In the genomic region with DNA sequence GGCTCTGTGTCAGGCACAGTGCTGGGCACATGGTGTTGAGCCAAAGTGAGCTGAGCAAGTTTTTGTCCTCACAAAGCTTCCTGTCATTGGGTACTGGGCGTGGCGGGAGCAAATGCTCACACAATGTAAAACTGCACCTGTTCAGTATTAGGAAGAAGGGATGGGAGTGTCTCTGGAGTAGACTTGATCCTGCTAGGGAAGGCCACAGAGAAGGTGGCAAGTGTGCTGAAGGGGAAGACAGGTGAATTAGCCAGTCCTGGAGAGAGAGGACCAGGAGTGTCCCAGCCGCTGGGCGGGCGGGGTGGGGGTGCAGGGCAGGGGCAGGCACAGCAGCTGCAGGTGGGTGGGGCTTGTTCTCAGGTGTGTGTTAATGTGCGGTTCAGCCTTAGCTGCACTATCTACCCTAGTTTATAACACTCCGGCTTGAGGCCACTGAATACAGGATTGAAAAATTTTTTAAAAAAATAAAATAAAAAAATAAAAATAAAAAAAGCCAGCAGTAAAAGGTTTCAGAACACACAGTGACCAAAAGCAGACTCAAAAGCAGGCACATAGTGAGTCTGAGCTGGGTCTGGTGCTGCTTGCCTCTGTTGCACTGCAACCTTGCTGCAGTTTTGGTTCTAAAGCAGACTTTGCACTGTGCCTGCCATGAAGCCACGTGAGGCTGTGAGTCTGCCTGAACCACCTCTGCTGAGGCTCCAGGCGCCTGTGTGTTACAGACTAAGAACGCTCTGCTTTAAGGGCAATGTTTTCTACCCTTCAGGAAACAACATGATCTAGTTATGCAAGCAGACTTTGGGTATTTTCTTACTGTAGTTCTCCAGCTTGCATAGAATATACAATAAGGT, we compare ENCODE assay signal across 14 mouse cellular contexts. TPM values are rescaled to one million over a fixed set of nuclear protein-coding genes. Genes with fewer than 3 reads are reported as not detected.
DNase-seq lines count a peak whose midpoint lies in the region; ATAC-seq and TF ChIP-seq lines count a peak whose summit lies in the region.
"Had no signal": no experiment of that assay in that cellular context is flagged by ENCODE, and none has a peak within 500 bp of the region (broad histone marks: within the 10 kb centered on the region; RNA-seq: fewer than 3 reads in every experiment).

No protein-coding gene starts in this region.

- DNase-seq in heart, adult 11 months: peak; percentile 66
- DNase-seq in heart, postnatal 10 days: no peak
- peak; percentile 67 for DNase-seq in kidney, adult 2 months
- no peak for DNase-seq in kidney, postnatal 4 days
- DNase-seq in embryonic facial prominence, embryonic 11.5 days (ENCODE audit: low spot score): no peak
- peak; percentile 54 to 72 for DNase-seq in kidney, postnatal 25 days
- DNase-seq in MN1 (ENCODE audit: low spot score): no peak
- no peak for DNase-seq in forebrain, postnatal 0 days
- DNase-seq: cerebellum, adult 9-10 months had no signal

- intact Hi-C loops in heart, postnatal 10 days (cut with DNase I): loop anchor here (5.0 kb wide), 2 partner anchors 166 to 571 kb away; no protein-coding TSS in a partner anchor

- WGBS in kidney, adult 2 months: 72% methylated on average over 10 of the region's 10 CpGs
- WGBS in embryonic facial prominence, embryonic 11.5 days: 73% methylated on average over 10 of the region's 10 CpGs
- 78% methylated on average over 10 of the region's 10 CpGs for WGBS in forebrain, postnatal 0 days

- 0 out of 2 replicates have a peak, but pooled peaks have one; percentile 16 for ATAC-seq in embryonic facial prominence, embryonic 11.5 days (replicated peaks; ENCODE audit: insufficient number of reproducible peaks, low FRiP score, low TSS enrichment, low read depth)
- ATAC-seq in forebrain, postnatal 0 days: no peak

- no peaks in the 10 kb centered on the region for H3K9me3 ChIP-seq in embryonic facial prominence, embryonic 11.5 days (replicated peaks; ENCODE audit: control insufficient read depth, low read length)
- no peaks in the 10 kb centered on the region for H3K9me3 ChIP-seq in forebrain, postnatal 0 days (ENCODE audit: low read length)

- no peak for TF ChIP-seq CTCF in kidney, adult 2 months (conservative IDR thresholded peaks at IDR 0.05; ENCODE audit: insufficient read depth, insufficient read length, low read depth, low read length)
- no peak for TF ChIP-seq CTCF in forebrain, postnatal 0 days (IDR thresholded peaks at IDR 0.05; ENCODE audit: low read depth)

- H3K27ac ChIP-seq in kidney, adult 2 months (ENCODE audit: insufficient read depth, low read depth, low read length): no peak overlapping the region
- no peak overlapping the region for H3K27ac ChIP-seq in embryonic facial prominence, embryonic 11.5 days (replicated peaks; ENCODE audit: low read depth, low read length)
- H3K27ac ChIP-seq in forebrain, postnatal 0 days (ENCODE audit: low read depth, low read length): no peak overlapping the region

- no peaks in the 10 kb centered on the region for H3K4me1 ChIP-seq in kidney, adult 2 months (ENCODE audit: control insufficient read depth, insufficient read depth, low read length)
- no peaks in the 10 kb centered on the region for H3K4me1 ChIP-seq in embryonic facial prominence, embryonic 11.5 days (ENCODE audit: control insufficient read depth, insufficient read depth, low read length)
- no peaks in the 10 kb centered on the region for H3K4me1 ChIP-seq in forebrain, postnatal 0 days (ENCODE audit: insufficient read depth)

- no peak overlapping the region for H3K9ac ChIP-seq in embryonic facial prominence, embryonic 11.5 days (replicated peaks; ENCODE audit: low read length)
- H3K9ac ChIP-seq in forebrain, postnatal 0 days: no peak overlapping the region

- no peaks in the 10 kb centered on the region for H3K36me3 ChIP-seq in kidney, adult 2 months (ENCODE audit: control insufficient read depth, insufficient read depth, low read length)
- H3K36me3 ChIP-seq in embryonic facial prominence, embryonic 11.5 days (replicated peaks; ENCODE audit: control insufficient read depth, insufficient read depth, low read depth, low read length): no peaks in the 10 kb centered on the region
- no peaks in the 10 kb centered on the region for H3K36me3 ChIP-seq in forebrain, postnatal 0 days (ENCODE audit: insufficient read depth)

- TF ChIP-seq POLR2A in kidney, adult 2 months (IDR thresholded peaks at IDR 0.05; ENCODE audit: low read depth, low read length): no peak

- H3K27me3 ChIP-seq in kidney, adult 2 months (replicated peaks; ENCODE audit: control insufficient read depth, insufficient read depth, low read length): no peaks in the 10 kb centered on the region
- no peaks in the 10 kb centered on the region for H3K27me3 ChIP-seq in embryonic facial prominence, embryonic 11.5 days (ENCODE audit: control insufficient read depth, insufficient read depth, low read length)
- H3K27me3 ChIP-seq in forebrain, postnatal 0 days (ENCODE audit: insufficient read depth, low read length): no peaks in the 10 kb centered on the region

- H3K4me2 ChIP-seq in embryonic facial prominence, embryonic 11.5 days (ENCODE audit: low read depth, low read length): no peak overlapping the region
- no peak overlapping the region for H3K4me2 ChIP-seq in forebrain, postnatal 0 days (ENCODE audit: low read depth)

- no peak overlapping the region for H3K4me3 ChIP-seq in kidney, adult 2 months (ENCODE audit: insufficient read depth, low read depth, low read length)
- H3K4me3 ChIP-seq in embryonic facial prominence, embryonic 11.5 days (ENCODE audit: low read depth, low read length): no peak overlapping the region
- H3K4me3 ChIP-seq in forebrain, postnatal 0 days (ENCODE audit: low read depth, low read length): no peak overlapping the region

RNA-seq across cellular contexts. Expression of a gene that starts 22.7 kb away (rescaled TPM):
- 1,000 to 10,000 TPM; 1,032 to 1,091 TPM for total RNA-seq in heart, postnatal 10 days (2021)
- 0.38 and 2.1 TPM in 2 replicates for polyA plus RNA-seq in kidney, adult 2 months (2012; rRNA removed)
- polyA plus RNA-seq in embryonic facial prominence, embryonic 11.5 days (2014; fragmentation: Nextera tagmentation; extraction: Ambion mirVana): 0.99 and 2.3 TPM in 2 replicates
- total RNA-seq in forebrain, postnatal 0 days (2014; rRNA removed): 2.3 and 5.3 TPM in 2 replicates
- polyA plus RNA-seq in forebrain, postnatal 0 days (2015; fragmentation: Nextera tagmentation; extraction: Ambion mirVana): 0.59 and 1.1 TPM in 2 replicates
- total RNA-seq: megakaryocyte progenitor cell, adult 5-6 weeks had no signal

RNA-seq across cellular contexts. Expression of a gene that starts 53.6 kb away (rescaled TPM):
- total RNA-seq in heart, postnatal 10 days (2021): not detected
- polyA plus RNA-seq in kidney, adult 2 months (2012; rRNA removed): not detected in 2 replicates
- 21.6 and 31.0 TPM in 2 replicates for polyA plus RNA-seq in embryonic facial prominence, embryonic 11.5 days (2014; fragmentation: Nextera tagmentation; extraction: Ambion mirVana)
- total RNA-seq in forebrain, postnatal 0 days (2014; rRNA removed): 8.6 and 19.0 TPM in 2 replicates
- polyA plus RNA-seq in forebrain, postnatal 0 days (2015; fragmentation: Nextera tagmentation; extraction: Ambion mirVana): 7.0 and 14.6 TPM in 2 replicates
- total RNA-seq: ES-E14; gastrocnemius, postnatal 4 days; megakaryocyte progenitor cell, adult 5-6 weeks had no signal
- polyA plus RNA-seq: liver, embryonic 16.5 days; thymus, postnatal 0 days had no signal

Comparison
In these comparisons a context has a peak if more than half of its experiments do, and no peak if none do; other contexts are left out.
1. DNase-seq: peak in heart, adult 11 months (single experiment), kidney, adult 2 months (single experiment) and kidney, postnatal 25 days (2 of 2); none in heart, postnatal 10 days (0 of 2), kidney, postnatal 4 days (0 of 2), embryonic facial prominence, embryonic 11.5 days (single experiment), MN1 (single experiment) and forebrain, postnatal 0 days (single experiment).